In the genomic region with DNA sequence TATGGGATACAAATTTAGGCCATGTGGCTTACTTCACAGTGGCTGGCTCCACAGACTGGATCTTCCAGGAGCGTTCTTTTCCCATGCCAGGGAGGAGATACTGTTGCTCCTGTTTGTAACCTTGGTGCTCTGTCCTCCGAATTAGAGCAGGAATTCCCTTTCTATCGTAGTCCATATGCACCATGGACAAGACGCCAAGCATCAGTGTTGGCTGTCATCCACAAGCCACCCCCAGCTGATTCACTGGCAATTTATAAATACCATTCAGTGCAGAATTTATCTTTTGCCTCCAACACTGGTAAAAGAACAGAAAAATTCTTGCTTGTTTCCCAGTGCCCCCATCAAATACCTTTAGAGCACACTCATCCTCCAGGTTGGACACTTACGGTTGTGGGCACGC, we compare ENCODE assay signal across 22 mouse cellular contexts. TPM values are rescaled to one million over a fixed set of nuclear protein-coding genes. Genes with fewer than 3 reads are reported as not detected.
DNase-seq lines count a peak whose midpoint lies in the region.
"Had no signal": no experiment of that assay in that cellular context is flagged by ENCODE, and none has a peak within 500 bp of the region (broad histone marks: within the 10 kb centered on the region; RNA-seq: fewer than 3 reads in every experiment).

No protein-coding gene starts in this region.

- DNase-seq in frontal cortex, postnatal 36 days (ENCODE audit: low spot score in 2 of 2): peak; percentile 42 to 59
- DNase-seq in frontal cortex, postnatal 14 days (ENCODE audit: low spot score in 2 of 2): no peak
- DNase-seq in right cerebral cortex, adult 2 months (ENCODE audit: low spot score in 2 of 2): peak; percentile 46 to 64
- no peak for DNase-seq in right cerebral cortex, postnatal 4 days
- peak; percentile 67 to 71 for DNase-seq in right cerebral cortex, postnatal 10 days (ENCODE audit: low spot score in 2 of 2)
- DNase-seq in embryo, embryonic 10.5 days (ENCODE audit: low spot score): no peak
- no peak for DNase-seq in adrenal gland, adult 8-10 months
- DNase-seq: adrenal gland, adult 2 months; cerebellum, adult 9-10 months; heart, adult 2 months; heart, postnatal 4 days; kidney, postnatal 25 days; liver, embryonic 13.5 days; lung, adult 18-20 months; lung, postnatal 4 days; thymus, postnatal 4 days had no signal

RNA-seq across cellular contexts. Expression of gene Gm11042, which starts 13.6 kb away (rescaled TPM):
- not detected for total RNA-seq in adrenal gland, adult 8-10 months (2022)
- total RNA-seq: adrenal gland, adult 2 months; adrenal gland, postnatal 4 days; gastrocnemius, adult 8-10 months; gastrocnemius, postnatal 4 days; heart, adult 2 months; heart, postnatal 4 days; layer of hippocampus, adult 18-20 months; left cerebral cortex, adult 8-10 months; midbrain, postnatal 0 days had no signal

Comparison
In these comparisons a context has a peak if more than half of its experiments do, and no peak if none do; other contexts are left out.
1. DNase-seq: peak in frontal cortex, postnatal 36 days (2 of 2), right cerebral cortex, adult 2 months (2 of 2) and right cerebral cortex, postnatal 10 days (2 of 2); none in frontal cortex, postnatal 14 days (0 of 2), right cerebral cortex, postnatal 4 days (single experiment), embryo, embryonic 10.5 days (single experiment) and adrenal gland, adult 8-10 months (single experiment).